Mouse (Mus musculus) brain, embryonic 14.5 days (tissue): ENCODE data around the gene Macrod2.

Experiments used
- CTCF ChIP-seq: fragments of 200-500 bp; IDR thresholded peaks from 2 replicates; pipeline ENCODE4 v1.5.1; 2012; ENCODE audit warnings: inconsistent platforms, mild to moderate bottlenecking, moderate library complexity, borderline replicate concordance; ENCODE audit not compliant: insufficient read depth, insufficient read length; ENCODE audit errors: extremely low read depth
- POLR2A ChIP-seq: fragments of 200-500 bp; IDR thresholded peaks from 2 replicates; pipeline ENCODE4 v1.6.1; 2012; ENCODE audit warnings: mild to moderate bottlenecking, inconsistent platforms, borderline replicate concordance; ENCODE audit not compliant: poor library complexity, insufficient read depth, insufficient read length, severe bottlenecking; ENCODE audit errors: extremely low read depth

DNA sequence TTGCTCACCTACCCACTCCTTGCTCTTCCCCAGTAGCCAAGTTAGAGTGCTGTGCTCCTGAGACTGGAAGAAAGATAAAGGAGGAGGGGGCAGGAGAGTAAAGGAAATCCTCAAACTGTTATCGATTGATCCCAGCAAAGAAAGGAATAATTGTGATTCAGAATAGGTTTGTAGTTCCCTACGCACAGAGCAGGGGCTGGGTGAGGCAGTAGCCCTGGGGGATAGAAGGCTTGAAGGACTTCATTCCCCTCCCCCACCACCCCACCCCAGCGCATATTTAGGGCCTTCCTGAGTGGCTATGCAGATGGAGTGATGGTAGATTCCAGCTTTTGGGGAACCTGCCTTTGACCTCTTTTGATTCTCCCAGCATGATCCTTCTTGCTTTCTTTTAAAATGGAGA lies 281.6 kb downstream of the Macrod2 start:
- TF ChIP-seq CTCF (no peak), POLR2A (no peak)
